Mouse (Mus musculus) c-Kit-positive CD71-positive TER-119-negative erythroid progenitor cells, embryonic 14.5 days (primary cell): ENCODE data around the gene Haus6.

Source experiments
- DNase-seq: peaks from one replicate; pipeline ENCODE4 v3.0.0-alpha.2; 2013; ENCODE audit warnings: low read depth

Gene Haus6

DNA sequence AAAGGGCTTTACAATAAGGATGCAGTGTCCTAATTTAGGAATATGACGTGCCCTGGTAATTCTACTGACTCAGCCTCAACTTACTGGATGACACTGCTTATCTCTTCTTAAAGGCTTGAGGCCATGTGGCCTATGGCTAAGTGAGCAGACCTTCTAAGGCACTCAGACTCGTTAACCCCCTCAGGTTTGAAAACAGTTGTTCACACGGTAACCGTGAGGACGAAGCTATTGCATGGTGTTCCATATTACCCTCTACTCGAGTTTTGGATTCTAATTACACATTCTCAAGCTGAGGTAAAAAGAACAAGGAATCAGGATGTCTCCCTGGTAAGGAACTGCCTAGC lies 36.9 kb downstream of the Haus6 start:
- no peak for DNase-seq

- DNase-seq, result no peak
Observed at GRCm38 (mm10) chr4:86561061-86561460, 50.8 kb downstream of the Haus6 start.

DNA sequence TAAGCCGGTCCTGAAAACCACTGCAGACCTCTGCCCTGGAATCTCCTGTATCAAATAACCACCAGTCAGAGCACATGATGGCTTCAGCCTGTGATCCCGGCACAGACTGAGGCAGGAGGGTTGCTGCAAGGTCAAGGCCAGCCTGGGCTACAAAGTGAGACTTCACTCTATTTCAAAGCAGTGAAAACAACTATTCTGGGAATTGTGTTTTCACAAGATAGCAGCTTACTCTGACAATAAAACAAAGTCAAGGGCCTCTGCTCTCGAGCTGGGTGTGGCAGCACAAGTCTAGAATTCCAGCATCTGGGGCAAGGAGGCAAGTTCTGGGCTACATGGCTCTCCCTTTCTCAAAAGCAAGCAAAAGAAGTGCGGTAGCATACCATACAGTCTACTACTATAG lies 52.8 kb downstream of the Haus6 start:
- no peak for DNase-seq

- no peak for DNase-seq
Observed at GRCm38 (mm10) chr4:86558228-86558627, 53.6 kb downstream of the Haus6 start, which contains the start of gene Saxo1. Gene Saxo1 (minus strand): TSS chr4:86558328.

- no peak for DNase-seq
Observed at GRCm38 (mm10) chr4:86557371-86557770, 54.5 kb downstream of the Haus6 start.

- DNase-seq, result peak; percentile 22
Observed at GRCm38 (mm10) chr4:86555035-86555707, 56.7 kb downstream of the Haus6 start.

GRCm38 (mm10) chr4:86548332-86548731 lies 63.5 kb downstream of the Haus6 start:
- DNase-seq, result no peak

DNA sequence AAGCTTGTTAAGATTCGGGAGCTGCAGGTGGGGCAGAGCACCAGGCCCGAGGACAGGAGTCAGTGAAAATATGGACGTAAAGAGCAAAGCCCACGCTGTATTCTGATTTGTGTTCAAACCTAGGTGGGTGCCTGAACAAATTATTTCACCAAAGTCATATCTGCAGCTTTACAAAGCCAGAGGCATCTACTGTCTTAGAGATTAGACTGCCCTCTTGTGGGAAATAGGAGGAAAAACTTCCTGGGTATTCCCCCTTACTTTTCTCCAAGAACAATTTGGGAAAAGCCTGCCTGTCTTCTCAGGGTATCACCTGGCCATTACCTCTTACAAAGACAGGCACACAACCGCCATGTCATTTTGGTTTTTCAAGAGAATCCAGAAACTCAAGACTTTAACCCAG lies 66.2 kb downstream of the Haus6 start:
- DNase-seq, result no peak

GRCm38 (mm10) chr4:86543999-86544398 lies 67.9 kb downstream of the Haus6 start:
- no peak for DNase-seq

GRCm38 (mm10) chr4:86541573-86541972 lies 70.3 kb downstream of the Haus6 start:
- DNase-seq, result no peak

DNA sequence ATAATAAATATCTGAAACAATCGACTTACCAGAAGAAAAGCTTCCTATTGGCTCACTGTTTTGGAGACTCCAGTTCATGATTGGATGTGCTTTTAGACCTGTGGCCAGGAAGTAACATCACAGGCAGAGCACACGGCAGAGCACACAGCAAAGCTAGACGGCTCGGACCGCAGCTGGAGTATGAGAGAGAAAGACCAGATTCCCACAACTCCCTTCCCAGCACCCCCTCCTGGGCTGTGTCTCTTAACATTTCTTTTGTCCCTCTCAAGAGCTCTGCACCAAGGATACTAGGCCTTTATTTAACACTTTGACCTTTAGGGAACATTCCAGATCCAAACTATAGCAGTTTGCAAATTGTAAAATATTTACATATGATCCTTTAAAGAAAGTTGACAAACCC lies 72.9 kb downstream of the Haus6 start:
- no peak for DNase-seq

DNA sequence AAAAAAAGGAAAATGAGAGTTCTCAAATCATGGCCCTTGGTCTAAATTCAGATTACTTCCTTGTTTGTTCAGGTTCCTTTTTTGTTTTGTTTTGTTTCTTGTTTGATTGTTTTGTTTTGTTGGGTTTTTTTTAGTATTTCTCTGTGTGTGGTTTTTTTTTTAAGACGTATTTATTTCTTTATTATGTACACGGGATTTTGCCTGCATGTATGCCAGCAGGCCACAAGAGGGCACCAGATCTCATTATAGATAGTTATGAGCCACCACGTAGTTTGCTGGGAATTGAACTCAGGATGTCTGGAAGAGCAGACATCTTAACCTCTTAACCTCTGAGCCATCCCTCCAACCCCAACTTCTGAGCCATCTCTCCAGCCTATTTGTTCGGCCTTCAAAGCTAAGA lies 73.9 kb downstream of the Haus6 start:
- DNase-seq, result peak; percentile 44

DNA sequence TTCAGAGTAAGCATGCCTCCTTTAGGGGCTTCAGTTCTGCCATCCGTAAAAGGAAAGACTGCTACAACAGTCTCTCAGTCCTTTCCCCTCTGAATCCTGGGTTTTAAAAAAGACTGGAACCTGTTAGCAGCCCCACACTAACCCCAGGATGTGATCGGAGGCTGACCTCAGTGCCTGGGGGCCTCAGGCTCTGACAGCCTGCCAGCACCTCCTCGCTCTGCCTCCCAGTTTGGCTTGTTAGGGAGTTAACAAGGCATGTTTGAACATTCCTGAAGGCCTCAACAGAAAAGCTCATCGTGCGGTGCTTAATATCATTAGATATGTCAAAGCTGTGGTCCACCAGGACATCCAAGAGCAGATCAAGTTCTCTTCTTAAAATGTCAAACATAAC lies 77.8 kb downstream of the Haus6 start:
- no peak for DNase-seq

- DNase-seq, result no peak
Observed at GRCm38 (mm10) chr4:86533406-86534090, 78.3 kb downstream of the Haus6 start.

DNA sequence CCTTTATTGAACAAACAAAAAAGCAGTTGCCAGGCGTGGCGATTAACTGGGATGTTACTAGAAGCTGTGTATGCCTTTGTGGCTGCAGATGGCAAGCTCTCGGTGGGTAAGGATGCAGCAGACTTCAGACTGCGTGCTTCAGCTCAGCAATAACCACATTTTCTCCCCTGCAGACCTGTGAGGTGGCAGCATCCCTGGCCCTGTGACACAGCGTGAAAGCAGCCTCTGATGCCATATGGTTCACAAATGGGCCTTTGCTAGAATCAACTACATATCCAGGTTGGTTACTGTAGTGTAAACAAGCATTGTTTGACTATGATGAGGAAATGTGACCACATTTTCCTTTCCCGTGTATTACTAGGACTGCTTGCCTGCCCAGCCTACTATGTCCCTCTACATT lies 82.7 kb downstream of the Haus6 start:
- no peak for DNase-seq
